Comparison of ENCODE assay signal across 22 mouse cellular contexts in the genomic region with DNA sequence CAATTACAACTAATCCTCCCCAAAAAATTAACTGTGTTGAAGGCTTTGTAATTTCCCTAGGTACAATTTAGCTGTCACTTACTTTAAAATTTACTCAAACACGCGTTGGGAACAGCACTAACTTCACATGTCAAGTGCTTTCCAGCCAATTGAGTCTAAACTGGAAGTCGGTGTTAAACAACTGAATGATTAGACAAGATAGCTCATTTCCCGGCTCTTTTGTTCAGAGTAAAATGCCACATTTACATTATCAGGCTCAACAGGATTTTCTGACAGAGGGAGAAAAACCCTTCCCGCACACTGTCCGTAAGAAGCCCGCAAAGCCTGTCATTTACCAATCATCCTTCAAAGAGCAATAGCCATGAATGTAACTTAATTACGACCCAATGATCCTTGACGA. TPM values are rescaled to one million over a fixed set of nuclear protein-coding genes. Genes with fewer than 3 reads are reported as not detected.
A peak's percentile ranks its signal among the peaks of the same experiment; 100 is the strongest.
DNase-seq lines count a peak whose midpoint lies in the region; ATAC-seq and TF ChIP-seq lines count a peak whose summit lies in the region.
"Had no signal": no experiment of that assay in that cellular context is flagged by ENCODE, and none has a peak within 500 bp of the region (broad histone marks: within the 10 kb centered on the region; RNA-seq: fewer than 3 reads in every experiment).

No protein-coding gene starts in this region.

- no peaks in the 10 kb centered on the region for H3K9me3 ChIP-seq in forebrain, embryonic 14.5 days (replicated peaks; ENCODE audit: control insufficient read depth, low read length)
- H3K9me3 ChIP-seq in forebrain, postnatal 0 days (ENCODE audit: low read length), result no peaks in the 10 kb centered on the region
- H3K9me3 ChIP-seq in midbrain, embryonic 11.5 days (ENCODE audit: control insufficient read depth, low read length), result no peaks in the 10 kb centered on the region
- no peaks in the 10 kb centered on the region for H3K9me3 ChIP-seq in midbrain, postnatal 0 days (ENCODE audit: low read length)
- H3K9me3 ChIP-seq: forebrain, embryonic 10.5 days; forebrain, embryonic 13.5 days; G1E; hindbrain, embryonic 12.5 days; hindbrain, embryonic 15.5 days had no signal

- H3K27ac ChIP-seq in forebrain, embryonic 14.5 days (ENCODE audit: low read depth, low read length), result no peak overlapping the region
- no peak overlapping the region for H3K27ac ChIP-seq in forebrain, postnatal 0 days (ENCODE audit: low read depth, low read length)
- H3K27ac ChIP-seq in midbrain, embryonic 11.5 days (ENCODE audit: low read depth, low read length), result no peak overlapping the region
- no peak overlapping the region for H3K27ac ChIP-seq in midbrain, postnatal 0 days (ENCODE audit: low read depth, low read length)
- H3K27ac ChIP-seq: forebrain, embryonic 10.5 days; forebrain, embryonic 13.5 days; heart, adult 2 months; hindbrain, embryonic 12.5 days; hindbrain, embryonic 15.5 days had no signal

- 40% methylated on average over 9 of the region's 9 CpGs for WGBS in forebrain, embryonic 14.5 days
- 47% methylated on average over 9 of the region's 9 CpGs for WGBS in forebrain, postnatal 0 days
- WGBS in midbrain, embryonic 11.5 days, result 76% methylated on average over 9 of the region's 9 CpGs
- 51% methylated on average over 9 of the region's 9 CpGs for WGBS in midbrain, postnatal 0 days

- H3K27me3 ChIP-seq in forebrain, embryonic 14.5 days (replicated peaks; ENCODE audit: control insufficient read depth, insufficient read depth, low read length), result no peaks in the 10 kb centered on the region
- no peaks in the 10 kb centered on the region for H3K27me3 ChIP-seq in forebrain, postnatal 0 days (ENCODE audit: insufficient read depth, low read length)
- no peaks in the 10 kb centered on the region for H3K27me3 ChIP-seq in midbrain, embryonic 11.5 days (ENCODE audit: control insufficient read depth, insufficient read depth, low read length)
- H3K27me3 ChIP-seq in midbrain, postnatal 0 days (ENCODE audit: insufficient read depth, low read length), result no peaks in the 10 kb centered on the region
- H3K27me3 ChIP-seq: forebrain, embryonic 13.5 days; hindbrain, embryonic 12.5 days; hindbrain, embryonic 15.5 days; Patski had no signal

- no peak for TF ChIP-seq POLR2A in brain, embryonic 14.5 days (IDR thresholded peaks at IDR 0.05; ENCODE audit: borderline replicate concordance, extremely low read depth, insufficient read depth, insufficient read length, poor library complexity, severe bottlenecking)

- 0 out of 2 replicates have a peak, but pooled peaks have one; percentile 10 for ATAC-seq in forebrain, embryonic 14.5 days
- ATAC-seq in forebrain, postnatal 0 days, result no peak
- ATAC-seq in midbrain, embryonic 11.5 days (ENCODE audit: low FRiP score), result no peak
- no peak for ATAC-seq in midbrain, postnatal 0 days (ENCODE audit: low FRiP score)
- ATAC-seq: activated CD4-positive, CD25-positive, alpha-beta regulatory T cell, adult 4 months; forebrain, embryonic 13.5 days; Patski had no signal

- H3K9ac ChIP-seq in forebrain, embryonic 14.5 days (ENCODE audit: low read length), result no peak overlapping the region
- no peak overlapping the region for H3K9ac ChIP-seq in forebrain, postnatal 0 days
- no peak overlapping the region for H3K9ac ChIP-seq in midbrain, embryonic 11.5 days (ENCODE audit: low read length)
- H3K9ac ChIP-seq in midbrain, postnatal 0 days (replicated peaks; ENCODE audit: low read length, poor library complexity, severe bottlenecking), result no peak overlapping the region
- H3K9ac ChIP-seq: forebrain, embryonic 13.5 days; hindbrain, embryonic 12.5 days; hindbrain, embryonic 15.5 days had no signal

- no peak overlapping the region for H3K4me3 ChIP-seq in forebrain, embryonic 14.5 days (ENCODE audit: low read depth, low read length)
- no peak overlapping the region for H3K4me3 ChIP-seq in forebrain, postnatal 0 days (ENCODE audit: low read depth, low read length)
- H3K4me3 ChIP-seq in midbrain, embryonic 11.5 days (ENCODE audit: low read depth, low read length), result no peak overlapping the region
- H3K4me3 ChIP-seq in midbrain, postnatal 0 days (ENCODE audit: low read depth, low read length), result no peak overlapping the region
- H3K4me3 ChIP-seq: forebrain, embryonic 10.5 days; forebrain, embryonic 13.5 days; heart, adult 2 months; hindbrain, embryonic 12.5 days; hindbrain, embryonic 15.5 days had no signal

- no peak for TF ChIP-seq CTCF in forebrain, postnatal 0 days (IDR thresholded peaks at IDR 0.05; ENCODE audit: low read depth)
- TF ChIP-seq CTCF in midbrain, postnatal 0 days (IDR thresholded peaks at IDR 0.05), result no peak
- no peak for TF ChIP-seq CTCF in brain, embryonic 14.5 days (IDR thresholded peaks at IDR 0.05; ENCODE audit: borderline replicate concordance, extremely low read depth, insufficient read depth, insufficient read length)

- no peaks in the 10 kb centered on the region for H3K36me3 ChIP-seq in forebrain, embryonic 14.5 days (ENCODE audit: control insufficient read depth, insufficient read depth, low read length)
- peaks cover 3% of the 10 kb centered on the region; the same call in 1 of the 2 replicates for H3K36me3 ChIP-seq in forebrain, postnatal 0 days (ENCODE audit: insufficient read depth)
- H3K36me3 ChIP-seq in midbrain, embryonic 11.5 days (ENCODE audit: control insufficient read depth, insufficient read depth, low read length), result no peaks in the 10 kb centered on the region
- no peaks in the 10 kb centered on the region for H3K36me3 ChIP-seq in midbrain, postnatal 0 days (ENCODE audit: insufficient read depth, low read length)
- H3K36me3 ChIP-seq: hindbrain, embryonic 15.5 days had no signal

- H3K4me1 ChIP-seq in forebrain, embryonic 14.5 days (ENCODE audit: control insufficient read depth, insufficient read depth, low read length), result peaks cover 26% of the 10 kb centered on the region
- H3K4me1 ChIP-seq in forebrain, postnatal 0 days (ENCODE audit: insufficient read depth), result no peaks in the 10 kb centered on the region
- no peaks in the 10 kb centered on the region for H3K4me1 ChIP-seq in midbrain, embryonic 11.5 days (ENCODE audit: control insufficient read depth, insufficient read depth, low read length)
- no peaks in the 10 kb centered on the region for H3K4me1 ChIP-seq in midbrain, postnatal 0 days (ENCODE audit: insufficient read depth, low read length)

- DNase-seq in forebrain, embryonic 14.5 days (ENCODE audit: low spot score), result peak; percentile 55
- no peak for DNase-seq in forebrain, postnatal 0 days
- DNase-seq in midbrain, embryonic 11.5 days (ENCODE audit: low spot score, missing footprints), result peak; percentile 19
- DNase-seq in midbrain, postnatal 0 days (ENCODE audit: low spot score), result no peak
- peak; percentile 57 for DNase-seq in ES-CJ7 (ENCODE audit: low read depth, low spot score)
- peak; percentile 70 for DNase-seq in brain, embryonic 14.5 days (ENCODE audit: low read depth)
- no peak for DNase-seq in left cerebral cortex, adult 11 months (ENCODE audit: low spot score)
- DNase-seq: adrenal gland, adult 8-10 months; adrenal gland, postnatal 25 days; cerebellum, adult 18-20 months; cerebellum, adult 9-10 months; cerebellum, postnatal 14 days; gastrocnemius, postnatal 25 days; heart, adult 2 months had no signal

- H3K4me2 ChIP-seq in forebrain, embryonic 14.5 days (ENCODE audit: low read length), result no peak overlapping the region
- H3K4me2 ChIP-seq in forebrain, postnatal 0 days (ENCODE audit: low read depth), result no peak overlapping the region
- H3K4me2 ChIP-seq in midbrain, embryonic 11.5 days, result no peak overlapping the region
- no peak overlapping the region for H3K4me2 ChIP-seq in midbrain, postnatal 0 days (ENCODE audit: low read depth, low read length, poor library complexity, severe bottlenecking)
- H3K4me2 ChIP-seq: forebrain, embryonic 13.5 days; heart, embryonic 11.5 days; hindbrain, embryonic 12.5 days; hindbrain, embryonic 15.5 days had no signal

RNA-seq across cellular contexts. Expression of gene Lrpprc, which starts 45.6 kb away (rescaled TPM):
- 29.9 and 38.7 TPM in 2 replicates for polyA plus RNA-seq in forebrain, embryonic 14.5 days (2014; fragmentation: Nextera tagmentation; extraction: Ambion mirVana)
- 66.9 and 76.7 TPM in 2 replicates for total RNA-seq in forebrain, postnatal 0 days (2014; rRNA removed)
- 25.7 and 36.7 TPM in 2 replicates for polyA plus RNA-seq in forebrain, postnatal 0 days (2015; fragmentation: Nextera tagmentation; extraction: Ambion mirVana)
- 53.9 and 59.1 TPM in 2 replicates for polyA plus RNA-seq in midbrain, embryonic 11.5 days (2014; fragmentation: Nextera tagmentation; extraction: Ambion mirVana)
- total RNA-seq in midbrain, postnatal 0 days (2014; rRNA removed), result 53.5 and 68.0 TPM in 2 replicates
- polyA plus RNA-seq in midbrain, postnatal 0 days (2015; fragmentation: Nextera tagmentation; extraction: Ambion mirVana), result 39.1 and 41.3 TPM in 2 replicates
- 17.6 and 27.3 TPM in 2 replicates for polyA plus RNA-seq in brain, embryonic 14.5 days (2012; rRNA removed)

Comparison
In these comparisons a context has a peak if more than half of its experiments do, and no peak if none do; other contexts are left out.
1. DNase-seq: peak in forebrain, embryonic 14.5 days (single experiment), midbrain, embryonic 11.5 days (single experiment), ES-CJ7 (single experiment) and brain, embryonic 14.5 days (single experiment); none in forebrain, postnatal 0 days (single experiment), midbrain, postnatal 0 days (single experiment) and left cerebral cortex, adult 11 months (single experiment).